Mouse (Mus musculus): ENCODE measurements around the gene Col23a1. TPM values are rescaled to one million over a fixed set of nuclear protein-coding genes. Genes with fewer than 3 reads are reported as not detected.

The Col23a1 gene
- polyA plus RNA-seq, 1 experiment from 2014 or later: 21.6 TPM

- Histone ChIP-seq H3K36me3 (ENCODE audit: control insufficient read depth, insufficient read depth, low read length) (no peaks in the 10 kb centered on the region), H3K27ac (ENCODE audit: low read length) (no peak overlapping the region), H3K4me1 (ENCODE audit: control insufficient read depth, insufficient read depth, low read length) (no peaks in the 10 kb centered on the region), H3K27me3 (ENCODE audit: control insufficient read depth, insufficient read depth, low read length) (no peaks in the 10 kb centered on the region), H3K4me2 (replicated peaks; ENCODE audit: low read depth, low read length) (no peak overlapping the region), H3K9me3 (ENCODE audit: control insufficient read depth, low read depth, low read length) (no peaks in the 10 kb centered on the region), H3K4me3 (ENCODE audit: low read depth, low read length) (no peak overlapping the region), H3K9ac (replicated peaks; ENCODE audit: low read depth, low read length) (no peak overlapping the region)
- WGBS: 71% methylated on average over 8 of the region's 8 CpGs
- no peak for ATAC-seq (ENCODE audit: insufficient number of reproducible peaks, insufficient read depth, low FRiP score, low read depth)
Measured at GRCm38 (mm10) chr11:51311846-51312245, 22.1 kb downstream of the Col23a1 start.

GRCm38 (mm10) chr11:51315991-51316810 is 26.5 kb downstream of the Col23a1 start:
- H3K4me3 ChIP-seq (ENCODE audit: low read depth, low read length): no peak overlapping the region

GRCm38 (mm10) chr11:51320609-51321008 is 30.9 kb downstream of the Col23a1 start:
- H3K9ac ChIP-seq (replicated peaks; ENCODE audit: low read depth, low read length): no peak overlapping the region
- H3K27ac ChIP-seq (ENCODE audit: low read length): no peak overlapping the region
- H3K4me3 ChIP-seq (ENCODE audit: low read depth, low read length): no peak overlapping the region
- no peak for ATAC-seq (ENCODE audit: insufficient number of reproducible peaks, insufficient read depth, low FRiP score, low read depth)
- H3K4me2 ChIP-seq (replicated peaks; ENCODE audit: low read depth, low read length): no peak overlapping the region
- H3K36me3 ChIP-seq (ENCODE audit: control insufficient read depth, insufficient read depth, low read length): no peaks in the 10 kb centered on the region
- no peaks in the 10 kb centered on the region for H3K27me3 ChIP-seq (ENCODE audit: control insufficient read depth, insufficient read depth, low read length)
- no peaks in the 10 kb centered on the region for H3K4me1 ChIP-seq (ENCODE audit: control insufficient read depth, insufficient read depth, low read length)
- H3K9me3 ChIP-seq (ENCODE audit: control insufficient read depth, low read depth, low read length): no peaks in the 10 kb centered on the region

More at GRCm38 (mm10) chr11:51315991-51316810, 26.5 kb downstream of the Col23a1 start:
- H3K36me3 ChIP-seq (ENCODE audit: control insufficient read depth, insufficient read depth, low read length): no peaks in the 10 kb centered on the region
- H3K4me2 ChIP-seq (replicated peaks; ENCODE audit: low read depth, low read length): no peak overlapping the region
- H3K27ac ChIP-seq (ENCODE audit: low read length): no peak overlapping the region
- ATAC-seq (ENCODE audit: insufficient number of reproducible peaks, insufficient read depth, low FRiP score, low read depth): no peak
- no peaks in the 10 kb centered on the region for H3K4me1 ChIP-seq (ENCODE audit: control insufficient read depth, insufficient read depth, low read length)
- no peaks in the 10 kb centered on the region for H3K9me3 ChIP-seq (ENCODE audit: control insufficient read depth, low read depth, low read length)
- 80% methylated on average over 7 of the region's 7 CpGs for WGBS
- no peak overlapping the region for H3K9ac ChIP-seq (replicated peaks; ENCODE audit: low read depth, low read length)
- H3K27me3 ChIP-seq (ENCODE audit: control insufficient read depth, insufficient read depth, low read length): no peaks in the 10 kb centered on the region

GRCm38 (mm10) chr11:51326908-51327307 is 37.2 kb downstream of the Col23a1 start:
- Histone ChIP-seq H3K27me3 (ENCODE audit: control insufficient read depth, insufficient read depth, low read length) (no peaks in the 10 kb centered on the region), H3K9ac (replicated peaks; ENCODE audit: low read depth, low read length) (no peak overlapping the region), H3K4me3 (ENCODE audit: low read depth, low read length) (no peak overlapping the region), H3K9me3 (ENCODE audit: control insufficient read depth, low read depth, low read length) (no peaks in the 10 kb centered on the region), H3K27ac (ENCODE audit: low read length) (no peak overlapping the region), H3K4me2 (replicated peaks; ENCODE audit: low read depth, low read length) (no peak overlapping the region), H3K4me1 (ENCODE audit: control insufficient read depth, insufficient read depth, low read length) (no peaks in the 10 kb centered on the region), H3K36me3 (ENCODE audit: control insufficient read depth, insufficient read depth, low read length) (no peaks in the 10 kb centered on the region)
- WGBS: 76% methylated on average over 6 of the region's 6 CpGs
- ATAC-seq (ENCODE audit: insufficient number of reproducible peaks, insufficient read depth, low FRiP score, low read depth): no peak

- no peaks in the 10 kb centered on the region for H3K36me3 ChIP-seq (ENCODE audit: control insufficient read depth, insufficient read depth, low read length)
- no peak overlapping the region for H3K9ac ChIP-seq (replicated peaks; ENCODE audit: low read depth, low read length)
- H3K27ac ChIP-seq (ENCODE audit: low read length): no peak overlapping the region
- no peak overlapping the region for H3K4me3 ChIP-seq (ENCODE audit: low read depth, low read length)
- 78% methylated on average over 12 of the region's 12 CpGs for WGBS
- no peaks in the 10 kb centered on the region for H3K9me3 ChIP-seq (ENCODE audit: control insufficient read depth, low read depth, low read length)
- H3K4me2 ChIP-seq (replicated peaks; ENCODE audit: low read depth, low read length): no peak overlapping the region
- no peak for ATAC-seq (ENCODE audit: insufficient number of reproducible peaks, insufficient read depth, low FRiP score, low read depth)
- no peaks in the 10 kb centered on the region for H3K4me1 ChIP-seq (ENCODE audit: control insufficient read depth, insufficient read depth, low read length)
- H3K27me3 ChIP-seq (ENCODE audit: control insufficient read depth, insufficient read depth, low read length): no peaks in the 10 kb centered on the region
Measured at GRCm38 (mm10) chr11:51328387-51328942, 38.7 kb downstream of the Col23a1 start.

GRCm38 (mm10) chr11:51329837-51330714 is 40.4 kb downstream of the Col23a1 start:
- Histone ChIP-seq H3K4me1 (ENCODE audit: control insufficient read depth, insufficient read depth, low read length) (no peaks in the 10 kb centered on the region), H3K9ac (replicated peaks; ENCODE audit: low read depth, low read length) (no peak overlapping the region), H3K27me3 (ENCODE audit: control insufficient read depth, insufficient read depth, low read length) (no peaks in the 10 kb centered on the region), H3K4me2 (replicated peaks; ENCODE audit: low read depth, low read length) (no peak overlapping the region), H3K4me3 (ENCODE audit: low read depth, low read length) (no peak overlapping the region), H3K9me3 (ENCODE audit: control insufficient read depth, low read depth, low read length) (no peaks in the 10 kb centered on the region), H3K36me3 (ENCODE audit: control insufficient read depth, insufficient read depth, low read length) (no peaks in the 10 kb centered on the region), H3K27ac (ENCODE audit: low read length) (no peak overlapping the region)
- WGBS: 76% methylated on average over 11 of the region's 11 CpGs
- ATAC-seq (ENCODE audit: insufficient number of reproducible peaks, insufficient read depth, low FRiP score, low read depth): no peak

- H3K9ac ChIP-seq (replicated peaks; ENCODE audit: low read depth, low read length): no peak overlapping the region
- ATAC-seq (ENCODE audit: insufficient number of reproducible peaks, insufficient read depth, low FRiP score, low read depth): no peak
- H3K27ac ChIP-seq (ENCODE audit: low read length): no peak overlapping the region
- H3K4me1 ChIP-seq (ENCODE audit: control insufficient read depth, insufficient read depth, low read length): no peaks in the 10 kb centered on the region
- 81% methylated on average over 5 of the region's 5 CpGs for WGBS
- no peak overlapping the region for H3K4me2 ChIP-seq (replicated peaks; ENCODE audit: low read depth, low read length)
- H3K4me3 ChIP-seq (ENCODE audit: low read depth, low read length): no peak overlapping the region
- H3K36me3 ChIP-seq (ENCODE audit: control insufficient read depth, insufficient read depth, low read length): no peaks in the 10 kb centered on the region
- no peaks in the 10 kb centered on the region for H3K27me3 ChIP-seq (ENCODE audit: control insufficient read depth, insufficient read depth, low read length)
- H3K9me3 ChIP-seq (ENCODE audit: control insufficient read depth, low read depth, low read length): no peaks in the 10 kb centered on the region
Measured at GRCm38 (mm10) chr11:51334017-51334416, 44.3 kb downstream of the Col23a1 start.

GRCm38 (mm10) chr11:51337585-51337984 is 47.9 kb downstream of the Col23a1 start:
- ATAC-seq (ENCODE audit: insufficient number of reproducible peaks, insufficient read depth, low FRiP score, low read depth): no peak
- WGBS: 89% methylated on average over 6 of the region's 6 CpGs

More at GRCm38 (mm10) chr11:51337585-51337984, 47.9 kb downstream of the Col23a1 start:
- Histone ChIP-seq H3K4me2 (replicated peaks; ENCODE audit: low read depth, low read length) (no peak overlapping the region), H3K9ac (replicated peaks; ENCODE audit: low read depth, low read length) (no peak overlapping the region), H3K36me3 (ENCODE audit: control insufficient read depth, insufficient read depth, low read length) (no peaks in the 10 kb centered on the region), H3K9me3 (ENCODE audit: control insufficient read depth, low read depth, low read length) (no peaks in the 10 kb centered on the region), H3K27ac (ENCODE audit: low read length) (no peak overlapping the region), H3K27me3 (ENCODE audit: control insufficient read depth, insufficient read depth, low read length) (no peaks in the 10 kb centered on the region), H3K4me1 (ENCODE audit: control insufficient read depth, insufficient read depth, low read length) (no peaks in the 10 kb centered on the region), H3K4me3 (ENCODE audit: low read depth, low read length) (no peak overlapping the region)

Data from stomach, embryonic 14.5 days (tissue).